Mouse (Mus musculus) erythroblast, adult 5-6 weeks (primary cell): ENCODE data around the gene Zbtb9. TPM values are rescaled to one million over a fixed set of nuclear protein-coding genes. Genes with fewer than 3 reads are reported as not detected.
A peak's percentile ranks its signal among the peaks of the same experiment; 100 is the strongest.

Experiments
- ATAC-seq: replicated peaks from 2 replicates; pipeline ENCODE4 v1.8.0; 2016; ENCODE audit warnings: moderate number of reproducible peaks, mild to moderate bottlenecking, moderate TSS enrichment, inconsistent platforms; ENCODE audit not compliant: poor library complexity, low FRiP score, severe bottlenecking
- total RNA-seq, 2 experiments: library from RNA; stranded (forward) in 1 of 2; stranded (reverse) in 1 of 2; fragments of 150-400 nt in 1 of 2; fragments of 200-764, 138-1000 nt in 1 of 2; gene quantifications; 2 replicates each; pipeline versions ENCODE4 v1.2.3 to v1.2.4; 2015 to 2017; ENCODE audit warnings: low replicate concordance in 2 of 2

Zbtb9 gene
- total RNA-seq, 2 experiments from 2014 or later = 5.3 TPM; not detected in 1

DNA sequence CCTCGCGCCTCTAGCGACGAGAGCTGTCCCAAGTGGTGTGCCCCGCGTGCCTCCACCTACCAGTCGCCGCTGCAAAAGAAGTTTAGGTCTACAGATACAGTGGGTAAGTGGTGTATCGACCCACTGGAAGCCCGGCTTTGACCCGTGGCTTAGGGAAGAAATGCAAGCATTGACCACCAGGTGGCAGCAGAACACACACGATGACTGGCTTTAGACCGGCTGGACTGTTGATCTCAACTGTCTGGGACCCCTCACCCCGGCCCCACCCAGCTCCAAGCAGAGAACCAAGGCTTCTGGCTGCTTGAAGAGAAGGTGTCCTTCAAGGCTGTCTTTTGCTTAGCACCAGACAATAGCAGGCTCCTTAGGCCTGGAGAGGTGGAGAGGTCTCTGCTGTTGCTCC is 59.9 kb downstream of the Zbtb9 start:
- ATAC-seq = 0 out of 2 replicates have a peak, but pooled peaks have one; percentile 38

DNA sequence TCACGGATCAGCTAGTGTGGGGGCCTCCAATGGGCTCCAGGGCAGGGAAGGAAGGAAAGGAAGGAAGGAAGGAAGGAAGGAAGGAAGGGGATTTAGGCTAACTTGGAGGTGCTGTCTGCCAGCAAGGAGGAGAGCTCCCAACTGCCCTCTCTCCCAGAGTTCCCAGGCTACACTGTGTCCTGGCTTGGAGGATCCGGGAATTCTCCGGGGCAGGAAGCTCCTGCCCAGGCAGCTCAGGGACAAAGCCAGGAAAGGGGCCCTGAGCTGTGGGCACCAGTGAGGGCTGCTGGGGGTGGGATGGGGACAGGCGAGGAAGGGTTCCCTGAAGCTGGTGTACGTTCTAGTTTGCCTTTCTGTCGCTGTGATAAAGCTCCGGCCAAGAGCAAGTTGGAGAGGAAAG is 63.5 kb downstream of the Zbtb9 start:
- no peak for ATAC-seq

DNA sequence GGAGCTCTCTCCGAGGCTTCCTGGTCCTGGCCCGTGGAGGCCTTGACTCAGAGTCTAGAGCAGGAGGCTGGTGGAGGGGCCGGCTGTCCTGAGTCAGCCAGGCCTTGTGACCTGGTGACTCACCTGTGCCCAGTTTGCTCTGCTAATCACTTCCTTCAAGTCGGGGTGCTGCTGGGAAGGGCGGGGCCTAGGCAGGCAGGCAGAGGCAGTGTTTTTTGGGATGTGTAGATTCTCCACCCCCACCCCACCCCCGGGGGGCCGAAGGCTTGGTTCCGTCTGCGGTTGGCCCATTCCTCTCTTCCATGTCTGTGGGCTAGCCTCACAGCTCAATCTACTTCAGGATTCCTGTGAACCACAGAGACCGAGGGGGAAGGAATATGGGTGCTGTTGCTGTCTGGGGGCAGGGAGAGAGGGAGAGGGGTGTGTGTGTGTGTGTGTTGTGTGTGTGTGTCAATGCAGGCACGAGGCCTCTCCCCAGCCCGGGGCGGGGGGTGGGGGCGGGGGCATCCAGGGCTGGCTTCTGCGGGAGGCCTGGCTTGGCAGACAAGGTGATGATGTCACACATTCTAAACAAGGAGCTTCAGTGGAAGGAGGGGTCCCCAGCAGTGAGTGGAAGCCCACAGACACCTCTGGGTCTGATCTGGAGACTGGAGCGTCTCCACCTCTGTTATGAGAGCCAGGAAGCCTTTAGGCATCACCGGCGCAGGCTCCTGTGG is 65.5 kb downstream of the Zbtb9 start:
- ATAC-seq = no peak

DNA sequence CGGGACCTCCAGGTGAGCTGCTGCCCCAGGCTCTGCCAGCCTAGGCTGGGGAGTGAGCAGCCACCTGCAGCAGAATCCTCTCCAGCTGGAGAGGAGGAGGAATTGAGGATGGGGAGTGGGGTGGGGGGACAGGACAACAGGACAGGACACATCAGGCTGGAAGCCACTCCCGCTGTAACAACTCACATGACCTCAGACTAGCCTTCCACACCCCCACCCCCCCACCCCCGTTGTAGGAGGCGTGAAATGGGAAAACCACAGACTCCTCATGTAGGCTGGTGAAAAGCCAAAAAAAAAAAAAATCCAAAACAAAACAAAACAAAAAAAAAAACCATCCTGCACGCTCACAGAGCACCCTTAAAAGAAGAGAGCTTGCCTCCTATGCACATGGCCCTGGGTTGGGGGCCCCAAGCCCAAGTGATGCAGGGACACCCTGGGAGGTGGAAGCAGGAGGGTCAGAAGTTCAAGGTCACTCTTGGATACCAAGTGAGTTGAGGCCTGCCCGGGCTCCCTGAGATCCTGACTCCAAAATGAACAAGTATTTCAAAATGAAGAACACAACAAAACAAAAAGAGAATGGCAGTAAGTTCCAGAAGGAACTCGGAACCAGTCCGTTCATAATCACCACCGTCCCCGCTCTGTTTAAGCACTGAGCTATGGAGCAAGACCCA is 66.6 kb downstream of the Zbtb9 start:
- no peak for ATAC-seq

DNA sequence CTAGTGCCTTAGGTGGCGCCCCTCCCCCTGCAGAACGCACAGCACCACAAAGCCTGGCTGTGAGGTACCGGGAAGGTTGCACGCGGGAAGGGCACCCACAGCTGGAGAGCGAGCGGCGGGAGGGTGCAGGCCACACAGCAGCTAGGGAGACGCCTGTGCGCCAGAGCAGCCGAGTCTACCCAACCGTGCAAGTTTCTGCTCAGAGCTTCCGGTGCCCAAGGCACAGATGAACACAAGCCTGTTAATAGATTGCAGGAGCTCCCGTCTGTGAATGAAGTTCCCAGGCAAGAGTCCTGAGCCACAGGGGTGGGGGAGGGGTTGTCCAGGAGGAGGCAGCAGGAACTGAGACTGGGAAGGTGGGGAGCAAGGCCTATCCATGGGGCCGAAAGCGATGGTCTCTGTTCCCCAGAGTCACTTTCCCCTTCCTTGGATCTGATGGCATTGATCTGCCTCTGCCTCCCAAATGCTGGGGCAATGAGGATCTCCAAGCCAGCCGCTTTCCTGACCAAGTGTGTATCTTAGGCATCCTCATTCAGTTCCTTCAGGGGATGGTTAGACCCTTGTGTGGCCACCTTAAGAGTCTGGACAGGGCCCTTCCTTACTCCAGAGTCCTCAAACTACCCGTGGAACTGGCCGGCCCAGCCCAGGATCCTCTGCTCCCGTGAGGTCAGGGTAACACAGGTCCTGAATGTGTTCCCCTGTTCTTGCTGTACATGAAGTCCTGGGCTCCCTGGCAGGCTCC is 67.5 kb downstream of the Zbtb9 start:
- no peak for ATAC-seq

DNA sequence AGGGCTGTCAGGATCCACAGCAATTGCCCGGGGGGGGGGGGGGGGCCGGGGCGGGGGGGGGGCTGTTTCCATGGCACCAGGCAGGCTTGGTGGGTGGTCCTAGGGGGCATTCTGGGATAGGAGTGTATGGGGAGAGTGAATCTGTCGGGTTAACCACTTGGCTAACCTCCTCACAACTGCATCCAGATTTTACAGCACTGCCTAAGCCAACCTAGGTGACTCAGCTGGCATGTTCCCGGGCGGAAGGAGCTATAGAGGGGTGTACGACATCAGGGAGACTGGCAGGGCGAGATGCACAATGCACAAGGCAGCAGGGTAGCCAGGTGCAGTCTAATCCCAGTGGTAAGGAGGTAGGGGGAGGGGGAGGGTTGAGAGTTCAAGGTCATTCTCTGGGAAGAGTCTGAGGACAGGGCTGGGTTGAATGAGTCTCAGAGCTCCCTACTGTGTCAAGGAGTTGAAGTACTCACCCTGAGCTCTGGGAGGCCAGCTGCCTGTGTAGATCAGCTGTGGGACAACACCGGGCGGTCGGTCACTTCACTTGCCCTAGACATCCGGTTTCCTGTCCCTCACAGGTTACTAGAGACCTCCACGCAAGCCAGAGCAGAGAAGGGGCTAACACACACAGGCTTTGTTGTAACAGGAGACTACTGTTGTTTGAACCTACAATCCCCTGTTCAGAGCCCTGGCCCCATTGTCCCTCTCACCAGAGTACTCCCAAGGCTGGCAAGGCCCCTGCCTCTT is 68.2 kb downstream of the Zbtb9 start:
- ATAC-seq = no peak

DNA sequence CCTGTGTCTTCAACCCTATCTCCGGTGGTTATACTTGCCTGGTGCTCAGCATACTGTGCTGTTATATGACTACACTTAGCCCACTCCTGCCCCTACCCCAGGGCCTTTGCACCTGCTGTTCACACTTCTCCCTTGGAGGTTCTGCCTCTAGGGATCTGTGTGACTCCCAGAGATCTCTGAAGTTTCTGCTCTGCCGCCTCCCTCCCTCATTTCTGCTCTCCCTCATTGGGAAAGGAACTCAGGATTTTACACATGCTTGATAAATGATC is 68.8 kb downstream of the Zbtb9 start:
- no peak for ATAC-seq

DNA sequence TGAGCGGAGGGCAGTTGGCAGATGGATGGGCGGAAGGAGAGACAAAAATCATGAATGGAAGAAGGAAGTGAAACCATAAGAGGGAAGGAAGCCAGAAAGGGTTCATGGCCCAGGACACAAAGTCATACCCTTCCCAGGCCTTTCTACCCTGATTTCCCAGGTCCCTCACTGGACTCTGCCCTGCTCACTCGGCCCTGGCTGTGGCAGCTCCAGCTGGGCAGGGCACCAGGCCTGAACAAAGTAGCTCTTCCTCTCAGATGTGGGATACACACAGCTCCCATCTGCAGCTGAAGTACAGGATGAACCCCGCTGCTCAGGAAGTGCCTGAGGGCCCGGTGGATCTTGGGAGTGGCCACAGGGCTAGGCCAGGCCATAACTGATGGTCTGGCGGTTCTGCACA is 69.9 kb downstream of the Zbtb9 start:
- ATAC-seq = no peak

DNA sequence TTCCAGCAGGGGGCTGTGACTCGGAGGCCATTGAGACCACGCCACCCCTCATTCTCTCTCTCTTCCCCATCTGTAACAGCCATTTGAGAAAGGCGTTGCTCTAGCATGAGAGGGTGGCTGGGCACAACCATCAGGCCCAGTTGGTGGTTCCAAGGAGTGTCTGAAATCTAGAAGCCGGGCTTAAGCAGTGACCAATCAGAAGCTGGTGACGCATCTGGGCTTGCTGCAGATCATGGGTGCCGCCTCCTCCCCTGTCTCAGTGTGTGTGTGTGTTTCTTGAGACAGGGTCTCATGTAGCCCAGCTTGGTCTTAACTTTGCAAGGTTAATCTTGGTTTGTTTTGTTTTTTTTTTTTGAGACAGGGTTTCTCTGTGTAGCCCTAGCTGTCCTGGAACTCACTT is 72.2 kb downstream of the Zbtb9 start:
- no peak for ATAC-seq

DNA sequence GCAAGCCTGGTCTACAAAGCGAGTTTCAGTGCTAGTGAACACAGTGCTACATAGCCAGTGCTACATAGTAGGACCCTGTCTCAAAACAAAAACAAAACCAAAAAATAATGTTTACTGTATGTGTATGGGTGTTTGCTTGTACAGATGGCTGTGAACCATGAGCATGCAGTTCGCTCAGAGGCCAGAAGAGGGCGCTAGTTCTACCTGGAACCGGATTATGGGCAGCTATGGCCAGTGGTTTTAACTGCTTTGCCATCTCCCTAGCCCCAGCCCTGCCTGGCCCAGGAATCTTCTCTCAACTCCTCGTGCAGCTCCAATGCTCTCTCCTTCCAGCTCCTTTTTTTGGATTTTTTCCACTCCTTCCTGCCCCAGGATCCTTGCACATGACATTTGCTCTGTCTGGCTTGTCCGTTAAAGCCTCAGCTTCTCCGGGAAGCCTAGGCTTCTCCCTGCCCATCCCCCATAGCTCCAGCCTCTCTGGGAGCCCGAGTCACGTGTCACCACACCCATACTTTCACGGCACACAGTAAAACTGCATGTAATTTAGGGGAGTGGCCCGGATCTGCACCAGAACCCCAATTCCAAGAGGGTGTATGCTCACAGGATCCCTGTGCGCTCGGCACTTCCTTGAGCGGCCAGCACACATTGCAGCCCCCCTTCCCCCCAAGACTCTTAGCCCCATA is 74.9 kb downstream of the Zbtb9 start:
- no peak for ATAC-seq

DNA sequence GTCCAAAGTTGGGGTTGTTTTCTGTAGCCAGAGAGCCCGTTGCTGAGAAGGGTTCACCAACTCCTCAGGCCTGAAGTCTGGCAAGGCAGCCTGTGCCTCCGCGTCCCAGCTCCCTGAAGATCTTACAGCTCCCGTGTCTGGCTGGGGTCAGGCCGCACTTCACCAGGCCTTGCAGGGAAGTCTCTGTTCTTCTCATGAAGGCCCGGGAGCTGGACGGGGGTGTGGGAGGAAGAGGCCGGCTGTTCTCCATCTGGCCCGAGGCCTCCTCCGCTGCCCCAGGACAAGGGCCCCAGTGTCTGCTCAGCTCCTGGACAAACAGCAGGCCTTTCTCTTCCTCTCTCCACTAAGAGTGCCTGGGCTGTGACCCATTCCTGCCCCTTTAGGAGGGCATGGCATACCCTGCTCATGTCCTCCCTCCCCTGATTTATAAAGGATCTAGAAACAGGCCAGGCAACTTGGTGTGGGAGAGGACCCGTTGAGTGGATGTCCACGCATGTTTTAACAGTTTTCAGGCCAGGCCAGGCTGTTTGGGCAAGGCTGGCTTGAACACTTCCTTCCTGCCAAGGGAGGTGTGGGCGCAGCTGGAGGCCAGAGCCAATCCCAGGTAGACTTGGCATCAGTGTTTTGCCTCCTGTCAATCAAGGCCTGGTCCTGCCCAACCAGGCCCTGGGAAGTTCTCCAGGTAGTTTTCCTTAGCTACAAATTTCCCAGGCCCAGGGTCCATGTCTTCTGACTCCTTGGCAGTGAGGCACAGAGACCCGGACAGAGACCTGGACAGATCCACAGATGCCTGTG is 75.7 kb downstream of the Zbtb9 start:
- no peak for ATAC-seq

DNA sequence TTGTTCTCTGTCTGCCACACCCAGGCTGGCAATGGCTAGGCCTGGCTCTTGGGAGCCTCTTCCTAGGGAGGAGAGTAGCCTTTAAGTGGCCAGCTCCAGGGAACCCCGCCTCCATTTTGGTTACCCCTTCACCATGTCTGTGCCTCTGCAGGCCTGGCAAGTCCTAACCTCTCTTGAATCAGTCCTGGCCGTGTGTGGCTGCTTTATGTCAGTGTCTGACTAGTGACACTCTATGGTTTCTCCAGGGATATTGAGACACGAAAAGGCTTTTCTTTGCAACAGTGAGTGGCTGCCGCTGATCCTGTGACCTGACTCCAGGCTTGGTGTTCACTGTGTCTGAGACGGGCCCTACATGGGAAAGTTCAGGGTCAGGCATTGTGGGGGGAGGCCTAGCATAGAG is 77.9 kb downstream of the Zbtb9 start:
- ATAC-seq = no peak

DNA sequence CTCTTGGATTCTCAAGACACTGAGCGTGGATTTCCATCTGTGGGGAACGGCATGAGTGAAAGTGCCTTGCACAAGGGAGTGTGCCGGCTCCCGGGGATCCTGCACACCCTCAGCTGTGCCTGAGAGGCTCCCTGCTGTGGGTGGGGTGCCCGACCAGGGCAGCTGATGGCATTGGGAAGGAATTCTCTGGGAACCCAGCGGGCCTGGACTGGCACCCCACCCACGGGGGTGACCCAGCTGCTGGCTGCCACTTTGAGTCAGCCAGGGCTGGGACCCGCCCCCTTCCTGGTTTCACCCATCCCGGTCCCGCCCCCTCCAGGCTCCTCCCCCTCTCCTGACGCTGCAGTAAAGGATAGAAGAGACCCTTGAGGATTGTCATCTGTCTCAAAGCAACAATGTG is 78.5 kb downstream of the Zbtb9 start:
- no peak for ATAC-seq

DNA sequence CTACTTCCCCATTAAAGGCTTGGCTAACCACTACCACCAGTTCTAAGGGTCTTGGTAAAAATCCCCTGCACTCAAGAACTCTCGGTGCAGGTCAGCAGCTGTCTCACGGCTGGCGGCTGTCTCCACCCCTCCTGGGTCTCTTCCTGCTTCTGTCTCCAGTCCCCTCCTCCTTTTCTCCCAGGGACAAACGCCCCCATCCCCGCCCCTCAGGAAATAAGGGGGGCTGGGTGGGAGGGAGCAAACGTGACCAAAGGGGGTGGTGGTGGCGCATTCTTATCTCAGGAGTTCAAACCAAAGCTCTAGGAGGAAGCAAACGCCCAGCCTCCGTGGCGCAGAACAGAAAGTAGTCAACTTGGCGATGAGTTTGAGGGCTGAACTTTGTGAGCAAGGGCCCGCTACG is 83.2 kb downstream of the Zbtb9 start:
- no peak for ATAC-seq

DNA sequence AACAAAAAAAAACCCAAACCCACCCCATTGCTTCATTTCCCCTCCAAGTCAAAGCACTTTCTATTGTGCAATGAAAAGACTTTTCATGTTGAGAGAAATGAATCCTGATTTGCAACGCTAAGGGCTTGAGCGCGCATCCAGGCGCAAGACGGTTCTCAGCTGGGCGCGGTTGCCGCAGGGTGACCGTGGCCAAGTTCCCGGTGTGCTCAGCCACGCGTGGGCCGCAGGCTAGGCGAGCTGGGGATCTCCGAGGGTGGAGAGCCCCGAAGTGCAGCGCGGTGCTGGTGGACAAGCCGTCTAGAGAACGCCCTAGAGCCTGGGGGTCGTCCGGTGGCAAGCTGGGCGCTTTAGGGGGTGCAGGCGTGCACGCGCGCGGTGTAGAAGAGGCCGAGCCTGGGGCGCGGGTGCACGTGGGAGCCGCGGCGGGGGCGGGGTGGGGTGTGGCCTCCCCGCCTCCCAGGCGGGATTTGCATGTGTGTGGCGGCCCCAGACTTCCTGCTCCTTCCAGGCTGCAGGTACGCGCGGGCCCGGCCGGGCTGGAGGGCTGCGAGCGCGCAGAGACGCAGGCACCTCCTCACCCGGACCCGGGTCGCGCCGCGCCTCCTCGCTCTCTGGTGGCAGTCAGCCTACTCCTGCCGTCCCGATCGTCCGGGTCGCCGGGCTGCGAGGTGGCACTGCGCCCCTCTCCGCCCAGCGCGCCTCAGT is 84.0 kb downstream of the Zbtb9 start, which contains the start of gene Itpr3:
Gene Itpr3, plus strand, starts transcription at position 493 of the 705 bp plus-strand sequence.
- ATAC-seq = no peak

DNA sequence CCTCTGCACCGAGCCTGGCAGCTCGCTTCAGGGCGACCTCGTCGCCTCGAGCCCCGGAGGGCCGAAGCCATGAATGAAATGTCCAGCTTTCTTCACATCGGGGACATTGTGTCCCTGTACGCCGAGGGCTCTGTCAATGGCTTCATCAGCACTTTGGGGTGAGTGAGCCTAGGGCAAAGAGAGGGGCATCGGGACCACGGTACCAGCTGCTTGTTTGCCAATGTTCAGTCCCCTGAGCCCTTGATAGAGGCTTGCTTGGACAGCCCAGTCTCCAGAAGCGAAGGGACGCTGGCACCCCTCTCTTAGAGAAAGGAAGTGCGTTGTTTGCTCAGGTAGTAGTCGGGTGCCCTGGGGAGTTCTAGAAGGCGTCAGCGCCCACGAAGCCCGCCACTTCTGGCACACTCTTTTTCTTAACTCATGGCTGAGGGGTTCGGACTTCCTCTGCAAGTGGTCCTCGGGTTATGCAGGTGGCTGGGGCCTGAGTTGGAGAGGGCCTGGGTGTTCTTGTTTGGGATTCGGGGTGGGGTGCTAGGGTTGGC is 84.6 kb downstream of the Zbtb9 start:
- ATAC-seq = no peak
